Mouse (Mus musculus) heart, adult 2 months (tissue): ENCODE data around the gene Nemp1.

ENCODE experiments used
- CTCF ChIP-seq: fragments of 200-600 bp; IDR thresholded peaks from 2 replicates; pipeline ENCODE4 v1.8.1; 2022; ENCODE audit warnings: antibody characterized with exemption, mild to moderate bottlenecking, moderate library complexity
- POLR2A ChIP-seq: fragments of 200-500 bp; IDR thresholded peaks from 2 replicates; pipeline ENCODE4 v1.6.1; 2011; ENCODE audit warnings: mild to moderate bottlenecking, low read depth, low read length, control low read depth; ENCODE audit not compliant: insufficient read depth

- TF ChIP-seq POLR2A (no peak), CTCF (no peak)
These were observed 32.3 kb downstream of the Nemp1 start for GRCm38 (mm10) chr10:127698966-127699365.
